Mouse (Mus musculus): ENCODE results near the gene Cdk18.

- TF ChIP-seq CTCF (conservative IDR thresholded peaks at IDR 0.05; ENCODE audit: insufficient read depth, insufficient read length, low read depth, low read length), result no peak
- TF ChIP-seq POLR2A (IDR thresholded peaks at IDR 0.05; ENCODE audit: low read depth, low read length), result no peak
Observed at GRCm38 (mm10) chr1:132159681-132160080, 20.2 kb upstream of the Cdk18 start.

All from kidney, adult 2 months (tissue).